Mouse (Mus musculus) hindbrain, embryonic 15.5 days (tissue): ENCODE results near the gene Stmnd1. TPM values are rescaled to one million over a fixed set of nuclear protein-coding genes. Genes with fewer than 3 reads are reported as not detected.
"Not testable (repeated sequence)": the region's sequence is repeated elsewhere in the genome, so short reads cannot be mapped to it uniquely, and the experiment has no call there.

Experiments
- ATAC-seq: fragments of 200-750 bp; cut with Nextera tagmentation; 2 replicates; pipeline ENCODE4 v1.8.0; 2017; ENCODE audit warnings: low read depth, moderate number of reproducible peaks, moderate TSS enrichment; ENCODE audit not compliant: low FRiP score
- H3K27ac ChIP-seq: fragments of 300-500 bp; sonication (generic); replicated peaks from 2 replicates; pipeline ENCODE4 v1.5.1; 2015; ENCODE audit warnings: mild to moderate bottlenecking, inconsistent platforms
- H3K27me3 ChIP-seq: fragments of 300-500 bp; sonication (generic); 2 replicates; pipeline ENCODE4 v1.6.1; 2015; ENCODE audit warnings: control low read depth, inconsistent platforms
- H3K36me3 ChIP-seq: fragments of 300-500 bp; sonication (generic); 2 replicates; pipeline ENCODE4 v1.6.1; 2015; ENCODE audit warnings: control low read depth, inconsistent platforms
- H3K4me1 ChIP-seq: fragments of 300-500 bp; sonication (generic); replicated peaks from 2 replicates; pipeline ENCODE4 v1.6.1; 2015; ENCODE audit warnings: control low read depth, inconsistent platforms
- H3K4me2 ChIP-seq: fragments of 300-500 bp; sonication (generic); 2 replicates; pipeline ENCODE4 v1.6.1; 2015; ENCODE audit warnings: moderate library complexity, mild to moderate bottlenecking, inconsistent platforms
- H3K4me3 ChIP-seq: fragments of 300-500 bp; sonication (generic); 2 replicates; pipeline ENCODE4 v1.5.1; 2015; ENCODE audit warnings: mild to moderate bottlenecking, inconsistent platforms
- H3K9ac ChIP-seq: fragments of 300-500 bp; sonication (generic); 2 replicates; pipeline ENCODE4 v1.6.1; 2015; ENCODE audit warnings: inconsistent platforms
- H3K9me3 ChIP-seq: fragments of 300-500 bp; sonication (generic); 2 replicates; pipeline ENCODE4 v1.6.1; 2016; ENCODE audit warnings: control low read depth, inconsistent platforms
- WGBS: fragments of 180-500 bp; shearing (Covaris S2); methylation state at CpG from one replicate; pipeline ENCODE4 v1.1.7; 2015; 5-methylcytosine and 5-hydroxymethylcytosine counted together
- polyA plus RNA-seq: library from polyadenylated mRNA; unstranded; fragments of >200 nt; fragmentation: Nextera tagmentation; extraction: Ambion mirVana; gene quantifications from 2 replicates; pipeline ENCODE4 v1.2.1, GENCODE M21; 2015

Gene Stmnd1
- polyA plus RNA-seq, 1 experiment from 2014 or later, result 0.10 TPM

- ATAC-seq, result no peak
- no peak overlapping the region for H3K27ac ChIP-seq
- no peak overlapping the region for H3K4me3 ChIP-seq
- 0 out of 2 replicates have a peak, but pooled peaks cover 3% of the 10 kb centered on the region for H3K4me1 ChIP-seq
- H3K36me3 ChIP-seq, result no peaks in the 10 kb centered on the region
- no peaks in the 10 kb centered on the region for H3K9me3 ChIP-seq
- no peak overlapping the region for H3K9ac ChIP-seq
- no peak overlapping the region for H3K4me2 ChIP-seq
- H3K27me3 ChIP-seq, result no peaks in the 10 kb centered on the region
- WGBS, result 51% methylated on average over 10 of the region's 10 CpGs
Measured at GRCm38 (mm10) chr13:46310790-46311189, 37.3 kb downstream of the Stmnd1 start.

GRCm38 (mm10) chr13:46313176-46313575 is 39.7 kb downstream of the Stmnd1 start:
- no peaks in the 10 kb centered on the region for H3K9me3 ChIP-seq
- no peaks in the 10 kb centered on the region for H3K36me3 ChIP-seq
- H3K4me2 ChIP-seq, result no peak overlapping the region
- ATAC-seq, result no peak
- H3K4me3 ChIP-seq, result no peak overlapping the region
- WGBS, result 77% methylated on average over 5 of the region's 5 CpGs
- no peak overlapping the region for H3K27ac ChIP-seq
- no peak overlapping the region for H3K9ac ChIP-seq
- 0 out of 2 replicates have a peak, but pooled peaks cover 3% of the 10 kb centered on the region for H3K4me1 ChIP-seq
- H3K27me3 ChIP-seq, result no peaks in the 10 kb centered on the region

- no peaks in the 10 kb centered on the region for H3K27me3 ChIP-seq
- 84% methylated on average over 7 of the region's 7 CpGs for WGBS
- H3K36me3 ChIP-seq, result no peaks in the 10 kb centered on the region
- H3K4me2 ChIP-seq, result no peak overlapping the region
- no peak overlapping the region for H3K9ac ChIP-seq
- no peaks in the 10 kb centered on the region for H3K9me3 ChIP-seq
- ATAC-seq, result no peak
- H3K4me3 ChIP-seq, result no peak overlapping the region
- no peak overlapping the region for H3K27ac ChIP-seq
- H3K4me1 ChIP-seq, result 0 out of 2 replicates have a peak, but pooled peaks cover 3% of the 10 kb centered on the region
Measured at GRCm38 (mm10) chr13:46315165-46315564, 41.6 kb downstream of the Stmnd1 start.

GRCm38 (mm10) chr13:46326351-46326985 is 52.9 kb downstream of the Stmnd1 start:
- Histone ChIP-seq H3K4me1 (no peaks in the 10 kb centered on the region), H3K4me3 (no peak overlapping the region), H3K27ac (no peak overlapping the region), H3K9ac (no peak overlapping the region), H3K27me3 (no peaks in the 10 kb centered on the region), H3K36me3 (no peaks in the 10 kb centered on the region), H3K9me3 (no peaks in the 10 kb centered on the region), H3K4me2 (no peak overlapping the region)
- no peak for ATAC-seq
- 83% methylated on average over 4 of the region's 4 CpGs for WGBS

GRCm38 (mm10) chr13:46335020-46335419 is 61.5 kb downstream of the Stmnd1 start:
- ATAC-seq, result peak; percentile 51; the same call in 1 of the 2 replicates
- 64% methylated on average over 6 of the region's 6 CpGs for WGBS

GRCm38 (mm10) chr13:46336281-46336680 is 62.8 kb downstream of the Stmnd1 start:
- H3K4me2 ChIP-seq, H3K4me3 ChIP-seq, H3K9ac ChIP-seq, H3K27ac ChIP-seq, H3K36me3 ChIP-seq, H3K27me3 ChIP-seq, H3K4me1 ChIP-seq, H3K9me3 ChIP-seq, ATAC-seq: not testable (repeated sequence)
- 79% methylated on average over 1 of the region's 1 CpGs for WGBS

More at GRCm38 (mm10) chr13:46335020-46335419, 61.5 kb downstream of the Stmnd1 start:
- Histone ChIP-seq H3K27ac (no peak overlapping the region), H3K36me3 (no peaks in the 10 kb centered on the region), H3K4me3 (no peak overlapping the region), H3K9me3 (no peaks in the 10 kb centered on the region), H3K9ac (no peak overlapping the region), H3K4me1 (no peaks in the 10 kb centered on the region), H3K27me3 (no peaks in the 10 kb centered on the region), H3K4me2 (no peak overlapping the region)

GRCm38 (mm10) chr13:46337791-46338190 is 64.3 kb downstream of the Stmnd1 start:
- no peak overlapping the region for H3K4me2 ChIP-seq
- no peak overlapping the region for H3K9ac ChIP-seq
- H3K9me3 ChIP-seq, result no peaks in the 10 kb centered on the region
- no peak overlapping the region for H3K4me3 ChIP-seq
- H3K36me3 ChIP-seq, result no peaks in the 10 kb centered on the region
- WGBS, result 86% methylated on average over 2 of the region's 2 CpGs
- no peak overlapping the region for H3K27ac ChIP-seq
- no peaks in the 10 kb centered on the region for H3K27me3 ChIP-seq
- H3K4me1 ChIP-seq, result no peaks in the 10 kb centered on the region
- no peak for ATAC-seq

GRCm38 (mm10) chr13:46339954-46340353 is 66.4 kb downstream of the Stmnd1 start:
- Histone ChIP-seq H3K36me3 (no peaks in the 10 kb centered on the region), H3K27ac (no peak overlapping the region), H3K4me2 (no peak overlapping the region), H3K4me3 (no peak overlapping the region), H3K9ac (no peak overlapping the region), H3K9me3 (no peaks in the 10 kb centered on the region), H3K4me1 (no peaks in the 10 kb centered on the region), H3K27me3 (no peaks in the 10 kb centered on the region)
- no peak for ATAC-seq
- 83% methylated on average over 4 of the region's 4 CpGs for WGBS

- Histone ChIP-seq H3K4me1 (no peaks in the 10 kb centered on the region), H3K4me2 (no peak overlapping the region), H3K9me3 (no peaks in the 10 kb centered on the region), H3K27ac (no peak overlapping the region), H3K4me3 (no peak overlapping the region), H3K27me3 (no peaks in the 10 kb centered on the region), H3K9ac (no peak overlapping the region), H3K36me3 (no peaks in the 10 kb centered on the region)
- 93% methylated on average over 8 of the region's 8 CpGs for WGBS
- ATAC-seq, result no peak
Measured at GRCm38 (mm10) chr13:46340583-46340982, 67.1 kb downstream of the Stmnd1 start.

GRCm38 (mm10) chr13:46341419-46341818 is 67.9 kb downstream of the Stmnd1 start:
- H3K4me1 ChIP-seq, result no peaks in the 10 kb centered on the region
- H3K27me3 ChIP-seq, result no peaks in the 10 kb centered on the region
- no peak overlapping the region for H3K4me3 ChIP-seq
- H3K4me2 ChIP-seq, result no peak overlapping the region
- ATAC-seq, result no peak
- no peak overlapping the region for H3K27ac ChIP-seq
- WGBS, result 91% methylated on average over 5 of the region's 5 CpGs
- H3K9ac ChIP-seq, result no peak overlapping the region
- no peaks in the 10 kb centered on the region for H3K9me3 ChIP-seq
- H3K36me3 ChIP-seq, result no peaks in the 10 kb centered on the region

- no peaks in the 10 kb centered on the region for H3K4me1 ChIP-seq
Measured at GRCm38 (mm10) chr13:46343226-46343625, 69.7 kb downstream of the Stmnd1 start.

GRCm38 (mm10) chr13:46346830-46347512 is 73.5 kb downstream of the Stmnd1 start:
- WGBS, result 83% methylated on average over 10 of the region's 10 CpGs
- no peak for ATAC-seq
- H3K27ac ChIP-seq, result no peak overlapping the region
- H3K4me1 ChIP-seq, result peaks cover 4% of the 10 kb centered on the region
- H3K9ac ChIP-seq, result no peak overlapping the region
- no peak overlapping the region for H3K4me2 ChIP-seq
- no peaks in the 10 kb centered on the region for H3K9me3 ChIP-seq
- no peaks in the 10 kb centered on the region for H3K36me3 ChIP-seq
- H3K4me3 ChIP-seq, result no peak overlapping the region
- no peaks in the 10 kb centered on the region for H3K27me3 ChIP-seq

More at GRCm38 (mm10) chr13:46343226-46343625, 69.7 kb downstream of the Stmnd1 start:
- Histone ChIP-seq H3K36me3 (no peaks in the 10 kb centered on the region), H3K4me3 (no peak overlapping the region), H3K27me3 (no peaks in the 10 kb centered on the region), H3K27ac (no peak overlapping the region), H3K4me2 (no peak overlapping the region), H3K9ac (no peak overlapping the region), H3K9me3 (no peaks in the 10 kb centered on the region)
- ATAC-seq, result no peak
- WGBS, result 65% methylated on average over 7 of the region's 7 CpGs
